Mouse (Mus musculus) T-helper 2 cell (primary cell): ENCODE data around the gene Fcrla.

ENCODE experiments used
- in situ Hi-C: fragments of 300-600 bp; cut with MboI, MseI; formaldehyde crosslinking; loops from one replicate; pipeline ENCODE4 v1.15.1; 2025; ENCODE audit warnings: high pct_unique_total_duplicates

Fcrla gene

GRCm38 (mm10) chr1:170892279-170892678 lies 35.1 kb downstream of the Fcrla start:
- in situ Hi-C loops: no loop called here

- in situ Hi-C loops: no loop called here
These were observed 35.7 kb downstream of the Fcrla start for GRCm38 (mm10) chr1:170891646-170892045.

GRCm38 (mm10) chr1:170889310-170889709 lies 38.1 kb downstream of the Fcrla start:
- in situ Hi-C loops: no loop called here

GRCm38 (mm10) chr1:170886044-170886458 lies 41.3 kb downstream of the Fcrla start:
- in situ Hi-C loops: no loop called here

- in situ Hi-C loops: no loop called here
These were observed 42.3 kb downstream of the Fcrla start, which contains the start of the genes Gm26620 and Dusp12 for GRCm38 (mm10) chr1:170884978-170885561. Gene Gm26620, plus strand, starts transcription at chr1:170885065. Gene Dusp12, minus strand, starts transcription at chr1:170885540.

- in situ Hi-C loops: no loop called here
These were observed 43.0 kb downstream of the Fcrla start for GRCm38 (mm10) chr1:170884390-170884789.

GRCm38 (mm10) chr1:170882915-170883485 lies 44.4 kb downstream of the Fcrla start:
- in situ Hi-C loops: no loop called here

- in situ Hi-C loops: no loop called here
These were observed 50.5 kb downstream of the Fcrla start for GRCm38 (mm10) chr1:170876906-170877305.

- in situ Hi-C loops: no loop called here
These were observed 51.7 kb downstream of the Fcrla start for GRCm38 (mm10) chr1:170875676-170876075.

- in situ Hi-C loops: loop anchor here (25.0 kb wide), 1 partner anchor 1340 kb away; the partner anchor contains the start of genes Casq1 and Pea15a
These were observed 55.4 kb downstream of the Fcrla start for GRCm38 (mm10) chr1:170871961-170872360.

- in situ Hi-C loops: loop anchor here (25.0 kb wide), 1 partner anchor 1341 kb away; the partner anchor contains the start of genes Casq1 and Pea15a
These were observed 56.0 kb downstream of the Fcrla start for GRCm38 (mm10) chr1:170871402-170871801.

- in situ Hi-C loops: loop anchor here (25.0 kb wide), 1 partner anchor 1343 kb away; the partner anchor contains the start of genes Casq1 and Pea15a
These were observed 58.5 kb downstream of the Fcrla start for GRCm38 (mm10) chr1:170868905-170869283.

GRCm38 (mm10) chr1:170868107-170868904 lies 59.1 kb downstream of the Fcrla start:
- in situ Hi-C loops: loop anchor here (25.0 kb wide), 1 partner anchor 1344 kb away; the partner anchor contains the start of genes Casq1 and Pea15a

GRCm38 (mm10) chr1:170867691-170868105 lies 59.7 kb downstream of the Fcrla start, which contains the start of gene Atf6:
Gene Atf6, minus strand, starts transcription at chr1:170867771.
- in situ Hi-C loops: loop anchor here (25.0 kb wide), 1 partner anchor 1345 kb away; the partner anchor contains the start of genes Casq1 and Pea15a
